Mouse (Mus musculus) stomach, postnatal 0 days (tissue): ENCODE data around the gene 4930412O13Rik. TPM values are rescaled to one million over a fixed set of nuclear protein-coding genes. Genes with fewer than 3 reads are reported as not detected.
A peak's percentile ranks its signal among the peaks of the same experiment; 100 is the strongest.

Experiments
- ATAC-seq: fragments of 200-750 bp; cut with Nextera tagmentation; 2 replicates; pipeline ENCODE4 v1.8.0; 2017; ENCODE audit not compliant: low FRiP score, low TSS enrichment
- DNase-seq: peaks from one replicate; pipeline ENCODE4 v3.0.0-alpha.2; 2016; ENCODE audit warnings: low spot score
- H3K27ac ChIP-seq: fragments of 300-500 bp; sonication (generic); replicated peaks from 2 replicates; pipeline ENCODE4 v1.5.1; 2014; ENCODE audit warnings: mild to moderate bottlenecking, control low read depth
- H3K27me3 ChIP-seq: fragments of 300-500 bp; sonication (generic); 2 replicates; pipeline ENCODE4 v1.6.1; 2014; ENCODE audit warnings: low read length; ENCODE audit not compliant: control insufficient read depth, insufficient read depth
- H3K36me3 ChIP-seq: fragments of 300-500 bp; sonication (generic); 2 replicates; pipeline ENCODE4 v1.6.1; 2014; ENCODE audit warnings: low read length, mixed read lengths; ENCODE audit not compliant: control insufficient read depth, insufficient read depth
- H3K4me1 ChIP-seq: fragments of 300-500 bp; sonication (generic); replicated peaks from 2 replicates; pipeline ENCODE4 v1.6.1; 2014; ENCODE audit warnings: antibody characterized with exemption; ENCODE audit not compliant: control insufficient read depth, insufficient read depth
- H3K4me2 ChIP-seq: fragments of 300-500 bp; sonication (generic); replicated peaks from 2 replicates; pipeline ENCODE4 v1.6.1; 2014; ENCODE audit warnings: low read depth, mild to moderate bottlenecking, control low read depth, moderate library complexity
- H3K4me3 ChIP-seq: fragments of 300-500 bp; sonication (generic); 2 replicates; pipeline ENCODE4 v1.5.1; 2014; ENCODE audit warnings: low read depth, low read length, control low read depth
- H3K9ac ChIP-seq: fragments of 300-500 bp; sonication (generic); 2 replicates; pipeline ENCODE4 v1.6.1; 2014; ENCODE audit warnings: mild to moderate bottlenecking, low read length, control low read depth, mixed read lengths
- H3K9me3 ChIP-seq: fragments of 300-500 bp; sonication (generic); 2 replicates; pipeline ENCODE4 v1.6.1; 2016; ENCODE audit warnings: low read length; ENCODE audit not compliant: control insufficient read depth
- CTCF ChIP-seq: IDR thresholded peaks from 2 replicates; pipeline ENCODE4 v1.5.1; 2016; ENCODE audit warnings: antibody characterized with exemption, low read depth, mild to moderate bottlenecking, moderate library complexity
- EP300 ChIP-seq: optimal IDR thresholded peaks from 2 replicates; pipeline ENCODE3; 2016; ENCODE audit warnings: antibody characterized with exemption
- WGBS: fragments of 180-500 bp; shearing (Covaris S2); extraction: QIAGEN DNeasy Blood & Tissue Kit; methylation state at CpG from one replicate; pipeline ENCODE4 v1.1.7; 2014; 5-methylcytosine and 5-hydroxymethylcytosine counted together
- polyA plus RNA-seq: library from polyadenylated mRNA; unstranded; fragments of >200 nt; fragmentation: Nextera tagmentation; extraction: Ambion mirVana; gene quantifications from 2 replicates; pipeline ENCODE4 v1.2.1, GENCODE M21; 2015

The 4930412O13Rik gene
- polyA plus RNA-seq, 1 experiment from 2014 or later = not detected

DNA sequence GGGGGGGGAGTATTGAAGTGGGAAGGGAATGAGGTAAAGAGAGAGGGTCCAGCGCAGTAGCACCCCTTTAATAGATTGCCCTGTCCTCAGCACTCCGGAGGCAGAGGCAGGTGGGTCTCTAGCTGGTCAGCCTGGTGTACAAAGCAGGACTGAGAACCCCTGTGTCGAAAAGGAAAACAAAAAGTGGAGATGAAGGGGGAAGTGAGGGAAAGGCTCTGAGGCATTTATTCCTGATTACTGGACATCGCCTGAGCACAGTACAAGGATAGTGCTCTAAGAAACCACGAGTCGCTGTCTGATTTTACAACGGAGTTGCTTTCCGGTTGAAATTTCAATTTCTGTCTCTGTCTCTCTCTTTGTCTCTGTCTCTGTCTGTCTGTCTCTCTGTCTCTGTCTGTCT lies 9.2 kb downstream of the 4930412O13Rik start:
- WGBS = 9% methylated on average over 8 of the region's 8 CpGs
- Histone ChIP-seq H3K9ac (no peak overlapping the region), H3K27me3 (peaks cover 15% of the 10 kb centered on the region), H3K4me2 (no peak overlapping the region), H3K9me3 (no peaks in the 10 kb centered on the region), H3K4me3 (0 out of 2 replicates have a peak overlapping the region, but pooled peaks have one; percentile 1), H3K4me1 (no peaks in the 10 kb centered on the region; the same call in 1 of the 2 replicates), H3K36me3 (no peaks in the 10 kb centered on the region), H3K27ac (no peak overlapping the region)
- ATAC-seq = no peak
- TF ChIP-seq EP300 (no peak), CTCF (no peak)
- DNase-seq = no peak

- no peaks in the 10 kb centered on the region; the same call in 1 of the 2 replicates for H3K4me1 ChIP-seq
- ATAC-seq (no peak), DNase-seq (no peak)
- H3K4me3 ChIP-seq = no peak overlapping the region
- no peak overlapping the region for H3K9ac ChIP-seq
- H3K27ac ChIP-seq = no peak overlapping the region
- H3K27me3 ChIP-seq = peaks cover 17% of the 10 kb centered on the region
- no peak overlapping the region for H3K4me2 ChIP-seq
- TF ChIP-seq CTCF = no peak
- TF ChIP-seq EP300 = no peak
- no peaks in the 10 kb centered on the region for H3K9me3 ChIP-seq
- 8% methylated on average over 5 of the region's 5 CpGs for WGBS
- no peaks in the 10 kb centered on the region for H3K36me3 ChIP-seq
Observed at GRCm38 (mm10) chr2:9890906-9891305, 9.9 kb downstream of the 4930412O13Rik start.

- no peaks in the 10 kb centered on the region for H3K36me3 ChIP-seq
- peaks cover 17% of the 10 kb centered on the region for H3K27me3 ChIP-seq
- WGBS = 9% methylated on average over 7 of the region's 7 CpGs
- H3K27ac ChIP-seq = no peak overlapping the region
- DNase-seq = no peak
- no peaks in the 10 kb centered on the region; the same call in 1 of the 2 replicates for H3K4me1 ChIP-seq
- TF ChIP-seq EP300 (no peak), CTCF (no peak)
- no peak for ATAC-seq
- no peak overlapping the region for H3K9ac ChIP-seq
- H3K9me3 ChIP-seq = no peaks in the 10 kb centered on the region
- H3K4me3 ChIP-seq = no peak overlapping the region
- no peak overlapping the region for H3K4me2 ChIP-seq
Observed at GRCm38 (mm10) chr2:9892541-9892940, 11.5 kb downstream of the 4930412O13Rik start.

DNA sequence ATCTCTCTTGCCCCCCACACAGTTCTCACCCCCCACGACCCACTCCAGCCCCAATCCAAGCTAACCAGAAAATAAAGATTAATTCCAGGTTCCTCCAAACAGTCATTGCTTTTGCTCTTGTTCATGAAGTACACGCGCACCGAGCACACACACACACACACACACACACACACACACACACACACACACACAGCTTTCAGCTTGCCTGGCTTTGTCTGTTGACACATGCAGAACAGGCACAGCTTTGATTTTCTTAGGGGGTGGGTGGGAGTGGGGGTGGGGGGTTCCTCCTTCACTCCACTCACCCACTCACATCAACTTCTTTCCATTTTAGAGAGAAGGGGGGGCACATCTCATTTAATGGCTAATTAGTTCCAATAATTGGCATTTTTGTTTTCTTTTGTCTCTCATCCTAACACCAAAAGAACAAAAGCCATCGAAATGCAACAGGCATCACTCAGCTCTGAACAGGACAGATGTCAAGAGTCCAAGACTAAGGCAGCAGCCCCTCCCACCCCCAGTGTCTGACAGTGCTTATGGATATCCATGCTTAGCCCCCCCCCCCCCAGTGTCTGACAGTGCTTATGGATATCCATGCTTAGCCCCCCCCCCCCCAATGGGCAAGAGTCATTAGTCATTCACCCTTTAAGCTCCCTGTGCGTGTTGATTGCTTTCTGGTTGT lies 12.4 kb downstream of the 4930412O13Rik start:
- Histone ChIP-seq H3K27me3 (peaks cover 16% of the 10 kb centered on the region), H3K4me1 (no peaks in the 10 kb centered on the region; the same call in 1 of the 2 replicates), H3K4me3 (no peak overlapping the region), H3K4me2 (no peak overlapping the region), H3K9me3 (no peaks in the 10 kb centered on the region), H3K9ac (no peak overlapping the region), H3K36me3 (no peaks in the 10 kb centered on the region), H3K27ac (no peak overlapping the region)
- ATAC-seq (no peak), DNase-seq (no peak)
- TF ChIP-seq CTCF (no peak), EP300 (no peak)
- whole genome bisulfite sequencing = 0% methylated on average over 5 of the region's 6 CpGs

DNA sequence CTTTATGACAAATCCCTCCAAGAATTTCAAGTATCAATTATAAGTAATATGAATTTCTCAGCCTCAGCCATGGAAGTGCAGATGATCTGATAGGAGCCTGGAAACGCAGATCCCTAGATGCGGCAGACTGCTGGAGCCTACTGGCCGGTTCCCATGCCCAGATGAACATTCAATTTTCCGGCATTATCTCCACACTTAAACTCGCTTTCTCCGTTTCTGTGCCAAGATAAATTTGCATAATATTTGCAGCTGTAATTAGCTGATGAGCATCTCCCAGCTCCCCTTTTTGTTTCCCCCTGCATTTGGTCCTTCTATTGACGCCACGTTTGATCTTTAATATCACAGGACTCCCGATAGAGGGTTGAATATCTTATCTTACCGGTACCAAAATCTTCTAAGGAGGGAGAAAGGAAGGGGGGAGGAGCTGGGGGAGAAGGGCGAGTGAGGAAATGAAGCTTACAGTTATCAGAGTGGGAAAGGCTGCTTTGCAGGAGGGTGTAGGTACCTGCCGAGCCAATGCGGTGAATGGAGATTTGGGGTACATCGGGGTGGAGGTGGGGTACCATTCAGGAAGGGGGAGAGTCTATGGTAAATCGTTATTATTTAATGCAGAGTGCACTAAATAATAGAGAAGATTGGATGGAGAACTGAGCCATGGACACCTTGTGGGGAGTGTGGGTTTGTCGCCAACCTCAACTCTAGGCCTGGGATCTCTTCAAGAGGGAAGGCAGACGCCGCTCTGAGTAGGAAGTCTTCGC lies 14.0 kb downstream of the 4930412O13Rik start:
- ATAC-seq (no peak), DNase-seq (no peak)
- Histone ChIP-seq H3K4me1 (no peaks in the 10 kb centered on the region), H3K36me3 (no peaks in the 10 kb centered on the region), H3K9ac (no peak overlapping the region), H3K4me2 (no peak overlapping the region), H3K27me3 (peaks cover 16% of the 10 kb centered on the region), H3K4me3 (no peak overlapping the region), H3K27ac (no peak overlapping the region), H3K9me3 (no peaks in the 10 kb centered on the region)
- TF ChIP-seq EP300 (no peak), CTCF (no peak)
- WGBS = 4% methylated on average over 19 of the region's 19 CpGs
